Mouse (Mus musculus): ENCODE measurements around the gene Rnase11. TPM values are rescaled to one million over a fixed set of nuclear protein-coding genes. Genes with fewer than 3 reads are reported as not detected.

The Rnase11 gene
- polyA plus RNA-seq, 1 experiment from 2014 or later = not detected

GRCm38 (mm10) chr14:51060761-51061160, 10.8 kb upstream of the Rnase11 start:
- no peaks in the 10 kb centered on the region for H3K27me3 ChIP-seq (ENCODE audit: control insufficient read depth, insufficient read depth, low read length)
- H3K4me1 ChIP-seq (replicated peaks; ENCODE audit: control insufficient read depth, insufficient read depth, low read length) = no peaks in the 10 kb centered on the region
- no peaks in the 10 kb centered on the region for H3K9me3 ChIP-seq (ENCODE audit: control insufficient read depth, low read length)
- H3K4me2 ChIP-seq (replicated peaks; ENCODE audit: low read depth, low read length) = no peak overlapping the region
- no peaks in the 10 kb centered on the region for H3K36me3 ChIP-seq (ENCODE audit: control insufficient read depth, insufficient read depth, low read length)
- no peak for ATAC-seq (ENCODE audit: low FRiP score)
- DNase-seq (ENCODE audit: low spot score) = no peak
- no peak overlapping the region for H3K9ac ChIP-seq (ENCODE audit: low read depth, low read length)
- no peak overlapping the region for H3K4me3 ChIP-seq (ENCODE audit: low read depth, low read length)
- WGBS = 84% methylated on average over 5 of the region's 5 CpGs
- H3K27ac ChIP-seq (ENCODE audit: low read depth, low read length) = no peak overlapping the region

DNA sequence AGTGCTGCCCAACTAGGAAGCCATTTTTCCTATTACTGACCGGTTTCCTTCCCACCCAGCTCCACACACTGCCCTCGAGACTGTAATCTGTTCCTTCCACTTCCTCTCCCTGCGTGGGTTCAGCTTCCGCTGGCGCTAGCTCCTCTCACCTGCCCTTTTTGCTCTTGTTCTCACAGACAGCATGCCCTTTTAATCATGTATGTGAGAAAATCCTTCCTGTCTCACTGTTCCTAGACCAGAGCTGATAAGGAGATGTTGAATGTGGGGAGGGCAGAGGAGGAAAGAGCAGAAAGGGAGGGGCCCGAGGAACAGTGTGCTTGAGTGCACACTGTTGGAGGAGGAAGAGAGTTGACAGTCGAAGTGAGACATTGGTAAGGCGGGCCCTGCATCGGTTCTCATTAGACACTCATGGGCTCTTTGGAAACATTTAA, 7.5 kb upstream of the Rnase11 start, which contains the start of gene Rnase12:
Gene Rnase12, minus strand, starts transcription at position 261 of the 431 bp plus-strand sequence.
- H3K9me3 ChIP-seq (ENCODE audit: control insufficient read depth, low read length) = no peaks in the 10 kb centered on the region
- H3K4me2 ChIP-seq (replicated peaks; ENCODE audit: low read depth, low read length) = no peak within 1 kb of the TSS
- no peaks in the 10 kb centered on the region for H3K4me1 ChIP-seq (replicated peaks; ENCODE audit: control insufficient read depth, insufficient read depth, low read length)
- no peak within 1 kb of the TSS for H3K4me3 ChIP-seq (ENCODE audit: low read depth, low read length)
- no peaks in the 10 kb centered on the region for H3K36me3 ChIP-seq (ENCODE audit: control insufficient read depth, insufficient read depth, low read length)
- no peak for ATAC-seq (ENCODE audit: low FRiP score)
- DNase-seq (ENCODE audit: low spot score) = no peak
- no peaks in the 10 kb centered on the region for H3K27me3 ChIP-seq (ENCODE audit: control insufficient read depth, insufficient read depth, low read length)
- no peak within 1 kb of the TSS for H3K27ac ChIP-seq (ENCODE audit: low read depth, low read length)
- 77% methylated on average over 9 of the region's 9 CpGs for WGBS
- H3K9ac ChIP-seq (ENCODE audit: low read depth, low read length) = no peak within 1 kb of the TSS

- H3K4me2 ChIP-seq (replicated peaks; ENCODE audit: low read depth, low read length) = no peak overlapping the region
- H3K36me3 ChIP-seq (ENCODE audit: control insufficient read depth, insufficient read depth, low read length) = no peaks in the 10 kb centered on the region
- ATAC-seq (ENCODE audit: low FRiP score) (no peak), DNase-seq (ENCODE audit: low spot score) (peak; percentile 19)
- no peak overlapping the region for H3K4me3 ChIP-seq (ENCODE audit: low read depth, low read length)
- no peaks in the 10 kb centered on the region for H3K27me3 ChIP-seq (ENCODE audit: control insufficient read depth, insufficient read depth, low read length)
- no peaks in the 10 kb centered on the region for H3K9me3 ChIP-seq (ENCODE audit: control insufficient read depth, low read length)
- no peaks in the 10 kb centered on the region for H3K4me1 ChIP-seq (replicated peaks; ENCODE audit: control insufficient read depth, insufficient read depth, low read length)
- whole genome bisulfite sequencing = 36% methylated on average over 13 of the region's 13 CpGs
- no peak overlapping the region for H3K9ac ChIP-seq (ENCODE audit: low read depth, low read length)
- H3K27ac ChIP-seq (ENCODE audit: low read depth, low read length) = no peak overlapping the region; the same call in 1 of the 2 replicates
Observed at GRCm38 (mm10) chr14:51054243-51055237, 4.6 kb upstream of the Rnase11 start.

DNA sequence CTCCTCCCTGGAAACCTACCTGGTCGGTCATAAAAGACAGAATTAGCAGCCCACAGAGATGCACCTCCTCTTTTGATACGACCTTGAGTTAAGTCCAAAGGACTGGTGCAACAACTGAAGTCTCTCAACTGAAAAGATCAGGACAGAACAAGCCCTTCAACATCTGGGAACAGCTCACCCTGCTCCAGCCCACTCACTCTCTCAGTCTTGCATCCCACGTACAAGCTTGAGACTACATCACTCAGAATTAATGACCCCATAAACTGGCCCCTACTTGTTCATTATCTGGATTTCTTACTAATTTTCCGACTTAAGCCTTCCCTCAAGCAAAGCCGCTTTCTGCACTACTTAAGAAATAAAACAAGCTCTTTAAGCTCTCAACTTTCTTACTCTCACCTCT, 3.2 kb upstream of the Rnase11 start:
- no peak for ATAC-seq (ENCODE audit: low FRiP score)
- WGBS = 79% methylated on average over 5 of the region's 5 CpGs
- DNase-seq (ENCODE audit: low spot score) = no peak
- Histone ChIP-seq H3K4me1 (replicated peaks; ENCODE audit: control insufficient read depth, insufficient read depth, low read length) (no peaks in the 10 kb centered on the region), H3K36me3 (ENCODE audit: control insufficient read depth, insufficient read depth, low read length) (no peaks in the 10 kb centered on the region), H3K9me3 (ENCODE audit: control insufficient read depth, low read length) (no peaks in the 10 kb centered on the region), H3K9ac (ENCODE audit: low read depth, low read length) (no peak overlapping the region), H3K4me2 (replicated peaks; ENCODE audit: low read depth, low read length) (no peak overlapping the region), H3K4me3 (ENCODE audit: low read depth, low read length) (no peak overlapping the region), H3K27ac (ENCODE audit: low read depth, low read length) (no peak overlapping the region), H3K27me3 (ENCODE audit: control insufficient read depth, insufficient read depth, low read length) (no peaks in the 10 kb centered on the region)

GRCm38 (mm10) chr14:51051941-51052340, 2.0 kb upstream of the Rnase11 start:
- Histone ChIP-seq H3K27ac (ENCODE audit: low read depth, low read length) (no peak overlapping the region), H3K4me3 (ENCODE audit: low read depth, low read length) (no peak overlapping the region), H3K9ac (ENCODE audit: low read depth, low read length) (no peak overlapping the region), H3K4me2 (replicated peaks; ENCODE audit: low read depth, low read length) (no peak overlapping the region), H3K9me3 (ENCODE audit: control insufficient read depth, low read length) (no peaks in the 10 kb centered on the region), H3K36me3 (ENCODE audit: control insufficient read depth, insufficient read depth, low read length) (no peaks in the 10 kb centered on the region), H3K27me3 (ENCODE audit: control insufficient read depth, insufficient read depth, low read length) (no peaks in the 10 kb centered on the region), H3K4me1 (replicated peaks; ENCODE audit: control insufficient read depth, insufficient read depth, low read length) (no peaks in the 10 kb centered on the region)
- DNase-seq (ENCODE audit: low spot score) (no peak), ATAC-seq (ENCODE audit: low FRiP score) (no peak)
- 76% methylated on average over 5 of the region's 5 CpGs for WGBS

- no peaks in the 10 kb centered on the region for H3K9me3 ChIP-seq (ENCODE audit: control insufficient read depth, low read length)
- H3K36me3 ChIP-seq (ENCODE audit: control insufficient read depth, insufficient read depth, low read length) = no peaks in the 10 kb centered on the region
- no peak overlapping the region for H3K27ac ChIP-seq (ENCODE audit: low read depth, low read length)
- DNase-seq (ENCODE audit: low spot score) (no peak), ATAC-seq (ENCODE audit: low FRiP score) (no peak)
- H3K4me1 ChIP-seq (replicated peaks; ENCODE audit: control insufficient read depth, insufficient read depth, low read length) = no peaks in the 10 kb centered on the region
- no peak overlapping the region for H3K9ac ChIP-seq (ENCODE audit: low read depth, low read length)
- no peak overlapping the region for H3K4me3 ChIP-seq (ENCODE audit: low read depth, low read length)
- 69% methylated on average over 5 of the region's 5 CpGs for whole genome bisulfite sequencing
- H3K4me2 ChIP-seq (replicated peaks; ENCODE audit: low read depth, low read length) = no peak overlapping the region
- H3K27me3 ChIP-seq (ENCODE audit: control insufficient read depth, insufficient read depth, low read length) = no peaks in the 10 kb centered on the region
Observed at GRCm38 (mm10) chr14:51047846-51048245, 2.1 kb downstream of the Rnase11 start.

DNA sequence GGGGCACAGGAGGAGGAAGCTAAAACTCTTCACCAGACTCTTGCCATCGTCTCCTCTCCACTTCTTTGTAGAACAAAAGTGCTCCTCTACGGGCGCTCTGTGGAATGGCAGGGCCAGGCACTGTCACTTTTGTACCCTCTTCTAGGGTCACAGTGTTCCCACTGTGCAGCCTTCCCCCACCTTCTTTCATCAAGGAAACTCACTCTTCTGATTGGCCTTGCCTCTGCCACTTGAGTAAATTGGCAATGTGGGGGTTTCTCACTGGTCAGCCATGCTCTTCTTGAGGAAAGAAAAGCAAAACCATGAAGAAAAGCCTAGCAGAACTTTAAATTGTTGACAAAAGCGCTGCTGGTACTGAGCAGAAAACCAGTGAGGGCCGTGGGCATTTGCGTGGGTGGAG, 8.2 kb downstream of the Rnase11 start, which contains the start of gene Rnase9:
Gene Rnase9, minus strand, starts transcription at position 101 of the 400 bp plus-strand sequence.
- Histone ChIP-seq H3K4me2 (replicated peaks; ENCODE audit: low read depth, low read length) (no peak within 1 kb of the TSS), H3K27ac (ENCODE audit: low read depth, low read length) (no peak within 1 kb of the TSS), H3K9ac (ENCODE audit: low read depth, low read length) (no peak within 1 kb of the TSS), H3K27me3 (ENCODE audit: control insufficient read depth, insufficient read depth, low read length) (no peaks in the 10 kb centered on the region), H3K9me3 (ENCODE audit: control insufficient read depth, low read length) (no peaks in the 10 kb centered on the region), H3K4me3 (ENCODE audit: low read depth, low read length) (no peak within 1 kb of the TSS), H3K4me1 (replicated peaks; ENCODE audit: control insufficient read depth, insufficient read depth, low read length) (no peaks in the 10 kb centered on the region), H3K36me3 (ENCODE audit: control insufficient read depth, insufficient read depth, low read length) (no peaks in the 10 kb centered on the region)
- no peak for DNase-seq (ENCODE audit: low spot score)
- no peak for ATAC-seq (ENCODE audit: low FRiP score)
- 66% methylated on average over 6 of the region's 6 CpGs for WGBS

DNA sequence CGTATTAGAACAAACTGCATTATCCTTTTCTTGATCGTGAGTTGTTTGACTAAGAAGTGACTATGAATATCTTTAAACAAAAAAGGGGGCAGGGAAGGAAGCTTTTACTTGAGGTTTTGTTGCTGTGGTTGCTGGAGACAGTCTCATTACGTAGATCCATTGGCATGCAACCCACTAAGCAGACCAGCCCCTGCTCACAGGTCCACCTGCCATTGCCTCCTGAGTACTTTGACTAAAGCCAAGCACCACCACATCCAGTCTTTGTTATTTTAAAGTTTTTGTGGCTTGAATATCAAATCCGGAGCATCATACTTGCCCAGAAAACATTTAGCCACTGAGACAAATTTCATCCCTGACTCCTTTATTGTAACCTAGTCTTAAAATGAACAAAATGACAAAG, 13.7 kb downstream of the Rnase11 start:
- ATAC-seq (ENCODE audit: low FRiP score) (no peak), DNase-seq (ENCODE audit: low spot score) (no peak)
- no peaks in the 10 kb centered on the region for H3K9me3 ChIP-seq (ENCODE audit: control insufficient read depth, low read length)
- H3K4me2 ChIP-seq (replicated peaks; ENCODE audit: low read depth, low read length) = no peak overlapping the region
- no peak overlapping the region for H3K4me3 ChIP-seq (ENCODE audit: low read depth, low read length)
- 82% methylated on average over 4 of the region's 4 CpGs for WGBS
- no peaks in the 10 kb centered on the region for H3K4me1 ChIP-seq (replicated peaks; ENCODE audit: control insufficient read depth, insufficient read depth, low read length)
- no peak overlapping the region for H3K9ac ChIP-seq (ENCODE audit: low read depth, low read length)
- H3K36me3 ChIP-seq (ENCODE audit: control insufficient read depth, insufficient read depth, low read length) = no peaks in the 10 kb centered on the region
- H3K27me3 ChIP-seq (ENCODE audit: control insufficient read depth, insufficient read depth, low read length) = no peaks in the 10 kb centered on the region
- H3K27ac ChIP-seq (ENCODE audit: low read depth, low read length) = no peak overlapping the region

DNA sequence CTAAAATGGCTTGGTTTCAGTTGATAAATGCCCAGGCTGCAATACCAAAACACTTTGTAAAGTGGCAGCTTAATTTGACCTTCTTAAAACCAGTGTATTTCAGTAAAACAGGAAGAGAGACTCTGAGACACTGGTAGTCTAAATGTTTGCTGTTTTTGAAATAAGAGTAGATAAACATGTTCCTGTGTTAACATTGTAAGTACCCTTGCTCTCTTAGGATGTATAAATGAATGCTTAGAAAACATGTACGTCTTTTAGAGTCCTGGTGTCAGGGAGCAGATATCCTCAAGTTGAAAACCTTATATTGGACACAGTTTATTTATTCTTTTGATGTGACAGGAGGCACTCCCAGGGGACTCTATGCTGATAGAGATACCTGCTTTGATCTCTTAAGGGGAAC, 14.8 kb downstream of the Rnase11 start:
- Histone ChIP-seq H3K36me3 (ENCODE audit: control insufficient read depth, insufficient read depth, low read length) (no peaks in the 10 kb centered on the region), H3K27me3 (ENCODE audit: control insufficient read depth, insufficient read depth, low read length) (no peaks in the 10 kb centered on the region), H3K4me2 (replicated peaks; ENCODE audit: low read depth, low read length) (no peak overlapping the region), H3K9me3 (ENCODE audit: control insufficient read depth, low read length) (no peaks in the 10 kb centered on the region), H3K27ac (ENCODE audit: low read depth, low read length) (no peak overlapping the region), H3K4me3 (ENCODE audit: low read depth, low read length) (no peak overlapping the region), H3K9ac (ENCODE audit: low read depth, low read length) (no peak overlapping the region), H3K4me1 (replicated peaks; ENCODE audit: control insufficient read depth, insufficient read depth, low read length) (no peaks in the 10 kb centered on the region)
- ATAC-seq (ENCODE audit: low FRiP score) = no peak
- WGBS = 61% methylated on average over 1 of the region's 1 CpGs
- DNase-seq (ENCODE audit: low spot score) = no peak

Measured in hindbrain, embryonic 11.5 days (tissue).